ENCODE assay signal across 8 mouse cellular contexts in genomic region chr8:10965401-10966117, GRCm38 (mm10). TPM values are rescaled to one million over a fixed set of nuclear protein-coding genes. Genes with fewer than 3 reads are reported as not detected.
A peak's percentile ranks its signal among the peaks of the same experiment; 100 is the strongest.
DNase-seq lines count a peak whose midpoint lies in the region; ATAC-seq and TF ChIP-seq lines count a peak whose summit lies in the region.

No protein-coding gene starts in this region.

- H3K4me2 ChIP-seq in liver, embryonic 14.5 days (ENCODE audit: low read depth): no peak overlapping the region; the same call in 1 of the 2 replicates

- H3K4me1 ChIP-seq in liver, embryonic 14.5 days (replicated peaks; ENCODE audit: control insufficient read depth in 2 of 2, insufficient read depth in 2 of 2, low read length in 1 of 2): peaks cover 0 to 32% of the 10 kb centered on the region in 2 experiments; a peak in 2 of 4 replicates

- peak overlapping the region; percentile 24; the same call in 1 of the 2 replicates for H3K4me3 ChIP-seq in gastrocnemius, adult 2 months
- no peak overlapping the region for H3K4me3 ChIP-seq in liver, embryonic 14.5 days (ENCODE audit: insufficient read depth in 1 of 2, low read depth in 2 of 2, low read length in 2 of 2)

- peaks cover 11% of the 10 kb centered on the region for H3K27me3 ChIP-seq in liver, embryonic 14.5 days (ENCODE audit: control insufficient read depth, insufficient read depth, low read length)

- peak overlapping the region; percentile 66 for H3K27ac ChIP-seq in gastrocnemius, adult 2 months
- no peak overlapping the region for H3K27ac ChIP-seq in liver, embryonic 14.5 days

- TF ChIP-seq CTCF in gastrocnemius, adult 2 months (IDR thresholded peaks at IDR 0.05): no peak
- no peak for TF ChIP-seq CTCF in liver, embryonic 14.5 days (IDR thresholded peaks at IDR 0.05; ENCODE audit: low read depth)

- peak; percentile 37; the same call in 1 of the 2 replicates for ATAC-seq in liver, embryonic 14.5 days (ENCODE audit: insufficient read depth)

- intact Hi-C loops in gastrocnemius, adult 2 months (cut with DNase I): no loop called here

- no peaks in the 10 kb centered on the region for H3K36me3 ChIP-seq in liver, embryonic 14.5 days (replicated peaks; ENCODE audit: control insufficient read depth, insufficient read depth, low read depth)

- TF ChIP-seq EP300 in liver, embryonic 14.5 days (IDR thresholded peaks at IDR 0.05; ENCODE audit: low read depth): no peak

- no peak overlapping the region for H3K9ac ChIP-seq in liver, embryonic 14.5 days (replicated peaks)

- no peaks in the 10 kb centered on the region for H3K9me3 ChIP-seq in liver, embryonic 14.5 days (ENCODE audit: control insufficient read depth, low read length)

- DNase-seq in gastrocnemius, adult 2 months: peak; percentile 56
- DNase-seq in gastrocnemius, adult 8-10 months (ENCODE audit: low spot score in 2 of 2): no peak
- DNase-seq in urinary bladder, postnatal 14 days (ENCODE audit: low spot score): peak; percentile 26
- no peak for DNase-seq in urinary bladder, postnatal 25 days (ENCODE audit: low spot score)
- DNase-seq in liver, embryonic 14.5 days (ENCODE audit: low read depth in 3 of 3, low spot score in 3 of 3): no peak
- DNase-seq in telencephalon, adult 2 months (ENCODE audit: low read depth, low spot score): peak; percentile 55
- no peak for DNase-seq in cerebellum, adult 9-10 months
- DNase-seq in cerebellum, postnatal 36 days: no peak

- 32% methylated on average over 6 of the region's 6 CpGs for WGBS in liver, embryonic 14.5 days (ENCODE audit: insufficient replicate concordance)

RNA-seq across cellular contexts. Expression of gene Irs2, which starts 42.7 kb away (rescaled TPM):
- total RNA-seq in gastrocnemius, adult 2 months (2021): 10 to 100 TPM; 28.2 to 44.8 TPM
- 10 to 100 TPM; 12.4 to 21.6 (median 15.2) TPM for total RNA-seq in gastrocnemius, adult 8-10 months (2022)
- 4.7 and 5.4 TPM in 2 replicates for polyA plus RNA-seq in liver, embryonic 14.5 days (2012; rRNA removed)
- 2.9 and 3.4 TPM in 2 replicates for polyA plus RNA-seq in liver, embryonic 14.5 days (2014; fragmentation: Nextera tagmentation; extraction: Ambion mirVana)

Comparison
In these comparisons a context has a peak if more than half of its experiments do, and no peak if none do; other contexts are left out.
1. DNase-seq: peak in gastrocnemius, adult 2 months (single experiment), urinary bladder, postnatal 14 days (single experiment) and telencephalon, adult 2 months (single experiment); none in gastrocnemius, adult 8-10 months (0 of 2), urinary bladder, postnatal 25 days (single experiment), liver, embryonic 14.5 days (0 of 3), cerebellum, adult 9-10 months (single experiment) and cerebellum, postnatal 36 days (0 of 2).